ENCODE assay signal across 12 mouse cellular contexts in genomic region chr2:51099987-51100386, GRCm38 (mm10). TPM values are rescaled to one million over a fixed set of nuclear protein-coding genes. Genes with fewer than 3 reads are reported as not detected.
DNase-seq lines count a peak whose midpoint lies in the region; ATAC-seq lines count a peak whose summit lies in the region.
"Had no signal": no experiment of that assay in that cellular context is flagged by ENCODE, and none has a peak within 500 bp of the region (broad histone marks: within the 10 kb centered on the region; RNA-seq: fewer than 3 reads in every experiment).

No protein-coding gene starts in this region.

- no peak overlapping the region for H3K4me3 ChIP-seq in kidney, embryonic 15.5 days (replicated peaks)
- no peak overlapping the region for H3K4me3 ChIP-seq in embryonic facial prominence, embryonic 10.5 days
- no peak overlapping the region for H3K4me3 ChIP-seq in hindbrain, embryonic 13.5 days
- H3K4me3 ChIP-seq: erythroblast, embryonic 14.5 days; liver, embryonic 13.5 days had no signal

- no peaks in the 10 kb centered on the region for H3K36me3 ChIP-seq in kidney, embryonic 15.5 days
- H3K36me3 ChIP-seq in embryonic facial prominence, embryonic 10.5 days (replicated peaks), result no peaks in the 10 kb centered on the region
- no peaks in the 10 kb centered on the region for H3K36me3 ChIP-seq in hindbrain, embryonic 13.5 days
- H3K36me3 ChIP-seq: liver, embryonic 13.5 days had no signal

- 47% methylated on average over 9 of the region's 9 CpGs for WGBS in kidney, embryonic 15.5 days
- 75% methylated on average over 9 of the region's 9 CpGs for WGBS in embryonic facial prominence, embryonic 10.5 days
- WGBS in hindbrain, embryonic 13.5 days, result 45% methylated on average over 9 of the region's 9 CpGs

- no peaks in the 10 kb centered on the region for H3K4me1 ChIP-seq in kidney, embryonic 15.5 days
- H3K4me1 ChIP-seq in embryonic facial prominence, embryonic 10.5 days, result peaks cover 26% of the 10 kb centered on the region
- H3K4me1 ChIP-seq in hindbrain, embryonic 13.5 days (replicated peaks), result peaks cover 7% of the 10 kb centered on the region
- H3K4me1 ChIP-seq: liver, embryonic 13.5 days had no signal

- no peak overlapping the region for H3K4me2 ChIP-seq in kidney, embryonic 15.5 days
- H3K4me2 ChIP-seq in hindbrain, embryonic 13.5 days, result no peak overlapping the region
- H3K4me2 ChIP-seq: liver, embryonic 13.5 days had no signal

- ATAC-seq in kidney, embryonic 15.5 days (replicated peaks; ENCODE audit: low FRiP score), result 0 out of 2 replicates have a peak, but pooled peaks have one; percentile 56
- no peak for ATAC-seq in hindbrain, embryonic 13.5 days (ENCODE audit: low FRiP score)
- no peak for ATAC-seq in frontal cortex, adult (ENCODE audit: low TSS enrichment)

- peak overlapping the region; percentile 54; the same call in 1 of the 2 replicates for H3K27ac ChIP-seq in kidney, embryonic 15.5 days
- H3K27ac ChIP-seq in embryonic facial prominence, embryonic 10.5 days (replicated peaks), result 0 out of 2 replicates have a peak overlapping the region, but pooled peaks have one; percentile 21
- peak overlapping the region; percentile 44 for H3K27ac ChIP-seq in hindbrain, embryonic 13.5 days
- H3K27ac ChIP-seq: liver, embryonic 13.5 days had no signal

- no peak overlapping the region for H3K9ac ChIP-seq in kidney, embryonic 15.5 days
- H3K9ac ChIP-seq in hindbrain, embryonic 13.5 days, result no peak overlapping the region
- H3K9ac ChIP-seq: liver, embryonic 13.5 days had no signal

- DNase-seq in kidney, postnatal 14 days, result no peak
- no peak for DNase-seq in embryonic facial prominence, embryonic 10.5 days (ENCODE audit: low spot score)
- peak; percentile 48 for DNase-seq in gastrocnemius, postnatal 25 days
- DNase-seq in Muller cell, postnatal 12 days (ENCODE audit: inconsistent ontology term), result no peak
- no peak for DNase-seq in spleen, postnatal 14 days (ENCODE audit: low spot score in 2 of 2)
- DNase-seq: cerebellum, adult 18-20 months; liver, embryonic 13.5 days; right cerebral cortex, postnatal 4 days had no signal

- H3K27me3 ChIP-seq in kidney, embryonic 15.5 days, result no peaks in the 10 kb centered on the region
- H3K27me3 ChIP-seq in embryonic facial prominence, embryonic 10.5 days (replicated peaks; ENCODE audit: low read depth, poor library complexity, severe bottlenecking), result no peaks in the 10 kb centered on the region
- H3K27me3 ChIP-seq in hindbrain, embryonic 13.5 days, result no peaks in the 10 kb centered on the region
- H3K27me3 ChIP-seq: liver, embryonic 13.5 days had no signal

- no peaks in the 10 kb centered on the region for H3K9me3 ChIP-seq in kidney, embryonic 15.5 days (replicated peaks)
- no peaks in the 10 kb centered on the region for H3K9me3 ChIP-seq in embryonic facial prominence, embryonic 10.5 days
- H3K9me3 ChIP-seq in hindbrain, embryonic 13.5 days, result no peaks in the 10 kb centered on the region
- H3K9me3 ChIP-seq: liver, embryonic 13.5 days had no signal

RNA-seq across cellular contexts. Expression of gene Rnd3, which starts 48.9 kb away (rescaled TPM):
- 41.6 and 43.5 TPM in 2 replicates for polyA plus RNA-seq in kidney, embryonic 15.5 days (2015; fragmentation: Nextera tagmentation; extraction: Ambion mirVana)
- polyA plus RNA-seq in embryonic facial prominence, embryonic 10.5 days (2016; fragmentation: Nextera tagmentation; extraction: Ambion mirVana), result 133 and 142 TPM in 2 replicates
- 10 to 100 TPM in 1 of 2 experiments, 1 to 10 TPM in 1; 9.3 to 10.5 TPM for total RNA-seq in gastrocnemius, postnatal 25 days (2021)
- 244 and 250 TPM in 2 replicates for polyA plus RNA-seq in hindbrain, embryonic 13.5 days (2015; fragmentation: Nextera tagmentation; extraction: Ambion mirVana)
- polyA plus RNA-seq: erythroblast, embryonic 14.5 days had no signal
